Mouse (Mus musculus) heart, postnatal 0 days (tissue): ENCODE measurements around the gene Epha2. TPM values are rescaled to one million over a fixed set of nuclear protein-coding genes. Genes with fewer than 3 reads are reported as not detected.
A peak's percentile ranks its signal among the peaks of the same experiment; 100 is the strongest.

Source experiments
- ATAC-seq: fragments of 200-750 bp; cut with Nextera tagmentation; 2 replicates; pipeline ENCODE4 v1.8.0; 2017; ENCODE audit warnings: low read depth, moderate number of reproducible peaks, moderate library complexity; ENCODE audit not compliant: insufficient read depth
- DNase-seq: peaks from one replicate; pipeline ENCODE4 v3.0.0-alpha.2; 2016; ENCODE audit warnings: low spot score
- H3K27ac ChIP-seq: fragments of 300-500 bp; sonication (generic); 2 replicates; pipeline ENCODE4 v1.5.1; 2014; ENCODE audit warnings: low read depth, mild to moderate bottlenecking
- H3K27me3 ChIP-seq: fragments of 300-500 bp; sonication (generic); 2 replicates; pipeline ENCODE4 v1.6.1; 2014; ENCODE audit warnings: low read length, mixed read lengths; ENCODE audit not compliant: control insufficient read depth, insufficient read depth
- H3K36me3 ChIP-seq: fragments of 300-500 bp; sonication (generic); replicated peaks from 2 replicates; pipeline ENCODE4 v1.6.1; 2014; ENCODE audit warnings: low read length, mixed read lengths; ENCODE audit not compliant: control insufficient read depth, insufficient read depth
- H3K4me1 ChIP-seq: fragments of 300-500 bp; sonication (generic); 2 replicates; pipeline ENCODE4 v1.6.1; 2014; ENCODE audit warnings: antibody characterized with exemption; ENCODE audit not compliant: control insufficient read depth, insufficient read depth
- H3K4me2 ChIP-seq: fragments of 300-500 bp; sonication (generic); 2 replicates; pipeline ENCODE4 v1.6.1; 2014; ENCODE audit warnings: low read depth, mild to moderate bottlenecking, low read length, moderate library complexity
- H3K4me3 ChIP-seq: fragments of 300-500 bp; sonication (generic); 2 replicates; pipeline ENCODE4 v1.5.1; 2014; ENCODE audit warnings: low read depth, low read length
- H3K9ac ChIP-seq: fragments of 300-500 bp; sonication (generic); replicated peaks from 2 replicates; pipeline ENCODE4 v1.6.1; 2014; ENCODE audit warnings: low read depth, low read length, mixed read lengths
- H3K9me3 ChIP-seq: fragments of 300-500 bp; sonication (generic); replicated peaks from 2 replicates; pipeline ENCODE4 v1.6.1; 2016; ENCODE audit warnings: low read length; ENCODE audit not compliant: control insufficient read depth
- CTCF ChIP-seq: IDR thresholded peaks from 2 replicates; pipeline ENCODE4 v1.5.1; 2016; ENCODE audit warnings: antibody characterized with exemption, control low read depth, low read depth
- EP300 ChIP-seq: IDR thresholded peaks from 2 replicates; pipeline ENCODE4 v1.6.1; 2016; ENCODE audit warnings: antibody characterized with exemption, low read depth
- WGBS: fragments of 180-500 bp; shearing (Covaris S2); extraction: QIAGEN DNeasy Blood & Tissue Kit; methylation state at CpG from one replicate; pipeline ENCODE4 v1.1.7; 2014; 5-methylcytosine and 5-hydroxymethylcytosine counted together
- polyA plus RNA-seq: library from polyadenylated mRNA; unstranded; fragments of >200 nt; fragmentation: Nextera tagmentation; extraction: Ambion mirVana; gene quantifications from 2 replicates; pipeline ENCODE4 v1.2.1, GENCODE M21; 2015
- total RNA-seq: library from RNA; depleted of rRNA; stranded (reverse); fragments of >200 nt; gene quantifications from 2 replicates; pipeline ENCODE4 v1.2.3, GENCODE M21; 2014; ENCODE audit warnings: low replicate concordance

Gene Epha2
- total and polyA plus RNA-seq, 2 experiments from 2014 or later = 1.4 to 11.7 TPM

GRCm38 (mm10) chr4:141268350-141268749 lies 32.7 kb upstream of the Epha2 start:
- no peak overlapping the region for H3K4me3 ChIP-seq
- H3K27ac ChIP-seq = no peak overlapping the region
- TF ChIP-seq EP300 (no peak), CTCF (peak; percentile 6; the same call in 1 of the 2 replicates)
- WGBS = 71% methylated on average over 4 of the region's 4 CpGs
- H3K9me3 ChIP-seq = no peaks in the 10 kb centered on the region
- no peak overlapping the region for H3K9ac ChIP-seq
- no peak overlapping the region for H3K4me2 ChIP-seq
- no peaks in the 10 kb centered on the region for H3K27me3 ChIP-seq
- ATAC-seq (no peak), DNase-seq (no peak)
- H3K4me1 ChIP-seq = no peaks in the 10 kb centered on the region
- no peaks in the 10 kb centered on the region for H3K36me3 ChIP-seq

- DNase-seq (no peak), ATAC-seq (no peak)
- no peak overlapping the region for H3K4me3 ChIP-seq
- H3K9ac ChIP-seq = no peak overlapping the region
- no peak overlapping the region for H3K4me2 ChIP-seq
- 65% methylated on average over 6 of the region's 6 CpGs for WGBS
- H3K27ac ChIP-seq = no peak overlapping the region
- H3K36me3 ChIP-seq = no peaks in the 10 kb centered on the region
- H3K27me3 ChIP-seq = no peaks in the 10 kb centered on the region
- H3K4me1 ChIP-seq = no peaks in the 10 kb centered on the region
- H3K9me3 ChIP-seq = no peaks in the 10 kb centered on the region
- TF ChIP-seq CTCF (peak; percentile 19), EP300 (no peak)
These were observed 32.0 kb upstream of the Epha2 start for GRCm38 (mm10) chr4:141269080-141269479.

- H3K27ac ChIP-seq = no peak overlapping the region
- DNase-seq = no peak
- no peak overlapping the region for H3K4me2 ChIP-seq
These were observed 30.7 kb upstream of the Epha2 start for GRCm38 (mm10) chr4:141270201-141270940.

GRCm38 (mm10) chr4:141271228-141271627 lies 29.8 kb upstream of the Epha2 start:
- 73% methylated on average over 7 of the region's 7 CpGs for WGBS
- Histone ChIP-seq H3K27ac (no peak overlapping the region), H3K9ac (no peak overlapping the region), H3K4me3 (no peak overlapping the region), H3K9me3 (no peaks in the 10 kb centered on the region), H3K36me3 (no peaks in the 10 kb centered on the region), H3K4me2 (no peak overlapping the region), H3K4me1 (peaks cover 5% of the 10 kb centered on the region; the same call in 1 of the 2 replicates), H3K27me3 (no peaks in the 10 kb centered on the region)
- ATAC-seq (no peak), DNase-seq (no peak)
- TF ChIP-seq EP300 (no peak), CTCF (no peak)

More at GRCm38 (mm10) chr4:141270201-141270940, 30.7 kb upstream of the Epha2 start:
- WGBS = 71% methylated on average over 15 of the region's 15 CpGs
- no peak for TF ChIP-seq EP300
- TF ChIP-seq CTCF = no peak
- no peaks in the 10 kb centered on the region for H3K27me3 ChIP-seq
- H3K9ac ChIP-seq = no peak overlapping the region
- no peak overlapping the region for H3K4me3 ChIP-seq
- peaks cover 5% of the 10 kb centered on the region; the same call in 1 of the 2 replicates for H3K4me1 ChIP-seq
- no peak for ATAC-seq
- H3K9me3 ChIP-seq = no peaks in the 10 kb centered on the region
- H3K36me3 ChIP-seq = no peaks in the 10 kb centered on the region

GRCm38 (mm10) chr4:141271721-141272120 lies 29.3 kb upstream of the Epha2 start:
- Histone ChIP-seq H3K9ac (no peak overlapping the region), H3K4me2 (no peak overlapping the region), H3K27me3 (no peaks in the 10 kb centered on the region), H3K4me1 (peaks cover 5% of the 10 kb centered on the region; the same call in 1 of the 2 replicates), H3K9me3 (no peaks in the 10 kb centered on the region), H3K4me3 (no peak overlapping the region), H3K27ac (0 out of 2 replicates have a peak overlapping the region, but pooled peaks have one; percentile 13), H3K36me3 (no peaks in the 10 kb centered on the region)
- 65% methylated on average over 6 of the region's 6 CpGs for WGBS
- no peak for DNase-seq
- TF ChIP-seq CTCF (no peak), EP300 (no peak)
- ATAC-seq = no peak
